Mouse (Mus musculus): ENCODE data around the gene Zfp867.
A peak's percentile ranks its signal among the peaks of the same experiment; 100 is the strongest.

Gene Zfp867

DNA sequence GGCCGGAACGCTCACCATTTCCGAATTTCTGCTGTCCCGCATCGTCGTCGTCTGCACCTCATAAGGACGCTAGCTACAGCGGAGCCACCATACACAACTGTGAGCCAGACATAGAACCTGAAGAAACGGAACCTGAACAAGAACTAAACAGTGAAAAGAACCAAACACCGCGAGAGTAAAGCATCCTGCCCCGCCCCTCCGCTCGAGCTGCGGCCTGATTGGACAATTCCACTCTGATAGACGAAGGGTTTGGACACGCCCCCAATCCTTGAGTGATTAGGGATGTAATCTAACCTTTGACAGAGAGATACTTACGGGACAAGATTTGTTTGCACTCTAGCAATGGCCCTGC, at the start of gene Zfp867:
Gene Zfp867 (minus strand): TSS at position 149 of the 352 bp plus-strand sequence.
- no peak for DNase-seq (ENCODE audit: extremely low read depth, low read depth)

DNA sequence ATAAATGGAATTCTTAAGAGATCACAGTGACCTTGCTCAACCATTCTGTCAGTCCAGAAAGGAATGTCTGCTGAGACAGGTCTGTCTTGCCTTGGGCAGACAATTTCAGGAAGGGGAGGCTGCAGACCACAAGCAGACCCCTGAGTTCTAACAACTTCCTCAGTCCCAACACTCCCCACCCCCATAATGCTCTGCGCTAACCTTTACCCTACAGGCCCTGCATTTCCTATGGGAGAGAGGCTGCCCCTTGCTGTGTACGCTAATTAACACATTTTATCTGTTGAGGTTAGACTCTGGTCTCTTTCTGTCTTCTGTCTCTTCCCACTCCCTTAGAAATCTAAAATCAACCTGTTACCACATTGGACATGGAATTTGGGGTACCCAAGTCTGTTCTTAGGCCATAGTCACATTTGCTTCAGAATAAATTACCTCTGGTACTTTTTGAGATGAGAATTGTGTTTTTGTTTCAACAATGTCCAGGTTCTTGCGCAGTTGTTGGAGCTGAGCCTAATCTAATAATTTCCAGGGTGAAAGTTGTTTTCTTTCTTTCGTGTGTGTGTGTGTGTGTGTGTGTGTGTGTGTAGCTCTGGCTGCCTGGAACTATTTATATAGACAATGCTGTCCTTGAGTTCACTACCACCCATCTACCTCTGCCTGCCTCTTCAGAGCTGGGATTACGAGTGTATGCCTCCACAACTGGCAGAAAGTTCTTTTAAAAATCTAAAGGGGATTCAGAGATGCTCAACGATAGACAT, 47.6 kb upstream of the Zfp867 start:
- DNase-seq (ENCODE audit: extremely low read depth, low read depth): no peak

DNA sequence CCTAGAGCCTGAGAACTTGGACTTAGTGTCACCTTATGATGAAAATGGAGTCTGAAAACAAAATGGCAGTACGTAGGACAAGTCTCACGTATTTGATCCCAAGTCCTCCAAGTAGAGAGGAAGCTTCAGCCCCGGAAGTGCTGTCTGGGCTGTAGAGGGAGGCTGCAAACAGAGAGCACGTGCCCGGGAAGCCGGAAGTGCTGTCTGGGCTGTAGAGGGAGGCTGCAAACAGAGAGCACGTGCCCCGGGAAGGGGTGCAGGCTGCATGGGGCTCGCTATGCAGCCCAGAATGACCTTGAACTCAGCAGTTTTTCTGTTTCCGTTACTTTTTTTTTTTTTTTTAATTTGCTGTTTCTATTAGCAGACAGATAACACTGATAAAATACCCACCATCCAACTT, 46.0 kb upstream of the Zfp867 start:
- DNase-seq (ENCODE audit: extremely low read depth, low read depth): no peak

DNA sequence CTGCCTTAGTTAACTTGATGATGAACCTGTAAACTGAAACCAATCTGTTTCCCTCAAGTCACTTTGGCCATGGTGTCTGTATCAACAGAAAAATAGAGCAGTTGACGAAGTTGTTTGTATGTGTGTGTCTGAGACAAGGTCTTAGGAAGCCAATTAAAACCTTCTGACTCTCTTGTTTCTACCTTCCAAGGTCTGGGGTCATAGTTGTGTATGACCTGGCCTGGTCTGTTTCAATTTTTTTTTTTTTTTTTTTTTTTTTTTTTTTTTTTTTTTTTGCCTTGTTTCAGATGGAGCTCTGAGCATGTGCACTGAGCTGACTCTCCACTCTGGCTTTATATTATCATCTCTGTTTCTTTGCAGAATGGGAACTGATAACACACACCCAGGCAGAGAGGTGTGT, 45.2 kb upstream of the Zfp867 start:
- DNase-seq (ENCODE audit: extremely low read depth, low read depth): no peak

DNA sequence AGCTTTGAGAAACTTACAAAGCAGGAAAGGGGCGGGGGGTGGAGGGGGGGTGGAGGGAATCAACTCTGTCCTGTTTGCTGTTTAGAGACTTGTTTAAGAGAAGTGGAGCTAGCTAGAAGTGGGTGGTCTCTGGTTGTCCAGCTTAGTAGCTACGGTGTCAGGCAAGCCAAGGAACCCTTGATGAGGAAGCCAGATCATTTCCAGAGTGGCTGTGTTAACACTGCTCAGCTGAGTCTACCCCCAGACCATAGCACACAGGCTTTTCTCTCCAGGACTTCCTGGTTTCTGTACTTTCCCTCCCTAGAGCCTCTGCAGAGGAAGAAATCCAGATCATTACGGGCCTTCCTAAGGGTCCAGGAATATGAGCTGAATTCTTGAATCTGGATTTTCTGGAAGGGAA, 42.5 kb upstream of the Zfp867 start:
- DNase-seq (ENCODE audit: extremely low read depth, low read depth): no peak

DNA sequence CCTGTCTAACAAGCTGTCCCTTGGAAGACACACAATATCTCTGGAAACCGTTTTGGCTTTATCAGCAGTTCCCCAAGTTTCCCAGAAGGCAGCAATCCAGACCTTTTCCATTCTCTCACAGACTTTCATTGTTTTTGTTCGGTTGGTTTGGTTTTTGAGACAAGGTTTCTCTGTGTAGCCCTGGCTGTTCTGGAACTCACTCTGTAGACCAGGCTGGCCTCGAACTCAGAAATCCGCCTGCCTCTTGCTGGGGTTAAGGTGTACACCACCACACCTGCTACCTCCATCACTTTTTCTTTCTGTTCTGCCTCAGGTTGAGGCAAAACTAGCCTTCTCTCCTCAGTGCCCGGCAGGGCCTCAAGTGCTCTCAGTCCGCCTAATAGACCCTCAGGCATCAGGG, 42.1 kb upstream of the Zfp867 start:
- DNase-seq (ENCODE audit: extremely low read depth, low read depth): no peak

DNA sequence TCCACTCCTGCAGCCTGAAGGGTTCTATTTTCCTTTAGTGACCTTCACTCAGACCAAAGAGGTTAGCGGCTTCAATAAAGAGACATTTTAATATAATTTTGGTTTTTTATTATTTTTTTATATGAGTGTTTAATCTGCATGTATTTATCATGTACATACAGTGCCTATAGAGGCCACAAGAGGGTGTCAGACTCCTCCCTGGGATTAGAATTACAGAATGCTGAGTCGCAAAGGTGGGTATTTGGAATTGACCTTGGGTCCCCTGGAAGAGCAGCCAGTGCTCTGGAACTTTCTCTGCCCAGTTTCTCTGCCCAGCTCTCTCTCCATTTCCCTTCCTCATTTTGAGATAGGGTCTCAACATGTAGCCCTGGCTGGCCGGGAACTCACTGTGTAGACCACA, 41.3 kb upstream of the Zfp867 start:
- DNase-seq (ENCODE audit: extremely low read depth, low read depth): no peak

DNA sequence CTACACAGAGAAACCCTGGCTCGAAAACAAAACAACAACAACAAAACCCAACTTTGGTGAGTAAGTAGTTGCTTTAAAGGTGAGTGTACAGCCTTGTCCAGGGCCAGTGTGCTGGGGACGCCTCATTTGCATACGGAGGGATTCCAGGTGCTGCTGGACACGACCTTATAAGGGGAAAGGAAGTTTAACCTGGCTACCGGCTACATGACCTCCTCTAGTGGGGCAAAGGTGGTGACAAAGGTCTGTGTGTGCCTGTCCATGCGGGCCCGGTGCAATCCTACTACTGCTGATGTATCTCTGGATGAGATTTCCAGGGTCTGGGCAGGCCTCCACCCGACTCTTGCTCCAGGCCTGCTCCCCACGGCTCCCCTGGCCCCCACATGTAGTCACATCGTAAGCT, 40.5 kb upstream of the Zfp867 start:
- DNase-seq (ENCODE audit: extremely low read depth, low read depth): no peak

DNA sequence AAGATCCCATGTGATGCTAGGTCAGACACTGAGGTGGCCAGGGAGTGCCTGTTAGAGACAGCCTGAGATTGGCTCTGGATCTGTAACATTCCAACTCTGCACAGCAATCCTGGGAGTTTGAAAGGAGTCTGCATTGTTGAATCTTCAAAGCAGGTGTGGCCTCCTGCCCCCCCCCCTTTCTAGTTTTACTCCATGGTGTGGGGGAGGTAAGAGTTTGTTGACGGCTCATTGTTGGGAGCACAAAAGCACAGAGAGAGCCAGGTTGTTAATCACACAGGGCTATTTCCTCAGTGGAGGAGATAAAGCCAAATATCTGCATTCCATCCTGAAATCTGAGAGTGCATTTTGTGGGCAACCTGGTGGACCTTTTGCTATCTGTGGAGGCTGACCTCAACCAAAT, 39.3 kb upstream of the Zfp867 start:
- DNase-seq (ENCODE audit: extremely low read depth, low read depth): no peak

DNA sequence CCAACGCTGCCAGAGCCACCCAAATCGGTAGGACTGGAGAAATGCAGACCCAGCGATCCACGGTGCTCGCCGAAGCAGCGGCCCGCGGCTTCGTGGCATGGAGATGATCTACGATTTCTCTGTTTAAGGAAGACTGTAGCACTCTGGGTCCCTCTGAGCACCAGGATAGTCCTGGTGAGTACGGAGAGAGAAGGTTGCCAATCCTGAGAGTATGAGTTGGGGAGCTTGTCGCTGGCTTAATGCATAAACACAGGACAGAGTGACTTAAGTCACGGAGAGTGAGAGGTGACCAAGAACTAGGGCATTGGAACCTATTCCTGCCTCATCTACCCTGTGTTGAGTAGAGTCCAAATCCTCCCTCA, 34.4 kb upstream of the Zfp867 start:
- DNase-seq (ENCODE audit: extremely low read depth, low read depth): no peak

DNA sequence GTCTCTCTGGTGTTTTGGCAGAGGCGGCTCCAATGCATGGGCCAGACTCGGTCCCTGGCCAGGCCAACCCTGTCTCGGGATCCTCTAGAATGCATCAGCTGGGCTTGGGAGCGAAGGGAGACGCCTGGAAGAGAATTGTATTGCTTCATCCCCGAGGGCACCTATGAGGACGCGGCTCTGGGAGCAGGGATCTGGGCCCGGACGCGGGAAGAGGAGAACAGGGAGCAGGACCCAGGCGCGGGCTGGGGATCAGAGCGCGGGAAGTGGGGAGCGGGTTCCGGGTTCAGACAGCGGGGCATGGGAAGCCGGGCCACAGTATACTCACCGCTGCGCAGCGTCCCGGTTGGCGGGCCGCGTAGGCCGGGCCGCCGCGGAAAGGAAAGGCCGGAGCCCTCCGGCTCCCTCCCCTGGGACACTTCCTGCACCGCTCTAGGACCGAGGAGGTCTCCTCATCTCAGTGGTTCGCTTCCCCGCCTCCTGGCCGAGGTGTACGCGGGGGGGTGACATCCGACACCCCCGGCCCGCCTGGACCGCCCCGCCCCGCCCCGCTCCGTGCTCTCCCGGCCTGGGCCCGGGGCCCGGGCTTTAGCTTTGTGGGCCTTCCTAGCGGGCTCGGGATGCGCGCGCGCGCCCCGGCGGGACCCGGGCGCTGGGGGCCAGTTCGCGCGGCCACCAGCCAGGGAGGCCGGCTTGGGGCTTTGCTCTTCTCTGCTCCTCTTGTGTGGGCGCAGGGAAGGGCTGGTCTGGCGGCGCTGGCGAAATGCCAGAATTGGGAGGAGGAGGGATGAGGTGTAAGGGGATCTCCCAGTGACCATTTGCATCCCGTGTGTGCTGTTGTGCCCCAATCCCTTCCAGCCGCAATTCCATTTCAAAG, 33.8 kb upstream of the Zfp867 start:
- peak; percentile 66 for DNase-seq (ENCODE audit: extremely low read depth, low read depth)

DNA sequence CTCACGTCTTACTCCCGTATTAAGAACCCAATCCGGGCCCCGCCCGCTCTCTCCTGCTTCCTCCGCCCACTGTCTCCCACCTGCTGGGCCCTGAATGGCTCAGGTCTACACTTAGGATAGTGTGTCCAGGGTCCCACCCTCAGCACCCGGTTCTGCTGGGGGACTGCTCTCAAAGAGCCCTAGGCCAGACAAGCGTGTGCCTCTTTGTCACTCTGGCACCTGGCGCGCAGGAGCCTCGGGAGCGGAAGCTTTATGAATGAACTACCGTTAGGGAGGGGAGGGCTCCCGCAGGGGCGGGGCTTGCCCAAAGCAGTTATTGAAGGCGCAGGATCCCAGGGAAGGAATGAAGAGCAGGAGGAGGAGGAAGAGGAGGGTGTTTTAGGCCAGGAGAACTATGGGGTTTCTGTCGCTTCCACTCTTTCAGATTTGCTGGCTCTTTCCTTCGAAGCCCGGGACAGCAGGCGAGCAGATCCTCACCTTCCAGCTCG, 33.1 kb upstream of the Zfp867 start:
- peak; percentile 61 for DNase-seq (ENCODE audit: extremely low read depth, low read depth)

DNA sequence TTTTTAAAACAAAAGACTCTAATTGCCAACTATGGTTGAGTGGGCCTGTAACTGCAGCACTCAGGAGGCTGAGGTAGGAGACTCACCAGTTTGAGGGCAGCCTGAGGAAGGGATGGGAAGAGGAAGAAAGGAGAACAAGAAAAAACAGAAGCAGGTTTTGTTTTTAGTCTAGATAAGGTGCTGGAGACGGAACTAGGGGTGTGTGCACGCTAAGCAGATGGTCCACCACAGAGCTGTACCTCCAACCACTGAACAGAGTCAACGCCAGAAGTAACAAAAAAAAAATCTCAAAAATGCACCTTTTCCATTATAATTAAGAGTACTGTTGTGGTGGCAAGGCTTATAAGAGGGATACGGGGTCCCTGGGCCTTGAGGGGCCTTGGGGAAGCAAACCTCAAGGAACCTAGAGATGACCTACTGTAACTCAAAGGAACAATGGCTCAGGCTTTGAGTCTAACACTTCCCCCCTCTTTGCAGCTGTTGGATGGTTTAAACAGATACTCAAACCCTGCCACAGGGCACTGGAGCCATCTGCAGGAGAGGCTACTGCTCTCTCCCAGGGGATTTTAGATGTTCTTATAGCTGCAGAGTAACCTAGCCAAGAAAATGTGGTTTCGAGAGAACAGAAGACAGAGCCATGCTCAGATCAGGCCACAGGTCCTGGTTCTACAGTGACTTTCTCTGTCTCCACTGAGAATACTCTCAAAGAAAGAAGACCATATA, 29.9 kb upstream of the Zfp867 start:
- DNase-seq (ENCODE audit: extremely low read depth, low read depth): peak; percentile 68

DNA sequence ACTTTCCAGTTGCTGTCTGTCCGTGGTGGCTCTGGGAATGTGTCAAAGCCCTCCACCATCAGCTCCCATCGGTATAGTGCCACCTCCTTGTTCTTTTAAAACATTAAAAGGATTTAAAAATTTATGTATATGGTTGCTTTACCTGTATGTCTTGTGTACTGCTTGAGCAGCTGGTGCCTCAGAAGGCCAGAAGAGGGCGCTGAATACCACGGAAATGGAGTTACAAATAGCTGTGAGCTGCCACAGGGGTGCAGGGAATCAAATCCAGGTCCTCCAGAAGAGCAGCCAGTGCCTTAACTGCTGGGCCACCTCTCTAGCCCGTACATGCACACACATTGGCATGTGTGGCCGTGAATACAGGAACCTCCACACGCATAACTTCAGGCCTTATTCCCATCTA, 25.5 kb upstream of the Zfp867 start:
- no peak for DNase-seq (ENCODE audit: extremely low read depth, low read depth)

DNA sequence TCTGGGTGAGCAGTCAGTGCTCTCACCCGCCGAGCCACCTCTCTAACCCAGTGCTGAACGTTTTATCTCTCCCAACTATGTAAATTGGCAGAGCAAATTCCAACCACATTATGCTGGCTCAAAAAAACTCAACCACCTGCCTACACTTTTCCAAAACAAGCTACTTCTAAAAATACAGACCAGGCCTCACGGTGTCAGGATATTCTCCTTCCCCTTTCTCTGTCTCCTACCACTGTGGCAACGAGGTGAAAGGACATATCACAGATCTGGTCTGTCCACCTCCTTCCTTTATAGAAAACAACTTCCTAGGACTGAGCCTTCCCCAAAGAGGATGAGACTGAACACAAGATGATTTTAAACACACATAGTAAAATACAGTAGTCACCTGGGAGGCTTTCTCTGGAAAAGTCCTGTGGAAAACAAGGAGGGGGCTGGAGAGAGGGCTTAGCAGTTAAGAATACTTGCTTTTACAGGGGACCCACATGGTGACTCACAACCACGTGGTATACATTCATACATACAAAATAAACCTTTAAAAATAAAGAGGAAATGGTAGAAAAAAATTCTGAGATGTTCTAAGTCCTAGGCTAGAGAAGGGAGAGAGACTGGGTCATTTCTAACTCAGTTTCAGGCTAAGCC, 24.5 kb upstream of the Zfp867 start:
- DNase-seq (ENCODE audit: extremely low read depth, low read depth): no peak

DNA sequence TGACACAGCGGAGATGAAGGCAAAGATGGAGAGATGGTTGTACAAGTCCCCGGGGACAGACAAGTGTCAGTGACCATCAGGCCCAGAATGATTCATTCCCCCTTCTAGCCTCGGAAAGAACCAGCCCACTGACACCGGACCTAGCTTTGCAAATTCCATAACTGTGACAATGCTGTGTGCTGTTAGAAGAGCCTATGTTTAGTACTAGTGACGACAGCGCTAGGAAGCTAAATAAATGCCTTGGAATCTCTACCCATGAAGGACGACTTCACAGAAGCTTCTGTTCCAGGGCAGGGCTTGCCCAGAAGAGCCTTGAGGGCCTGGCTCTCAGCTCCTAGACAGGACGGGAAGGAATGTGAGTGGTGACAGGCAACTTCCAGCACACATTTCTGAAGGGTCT, 13.9 kb upstream of the Zfp867 start:
- DNase-seq (ENCODE audit: extremely low read depth, low read depth): no peak

DNA sequence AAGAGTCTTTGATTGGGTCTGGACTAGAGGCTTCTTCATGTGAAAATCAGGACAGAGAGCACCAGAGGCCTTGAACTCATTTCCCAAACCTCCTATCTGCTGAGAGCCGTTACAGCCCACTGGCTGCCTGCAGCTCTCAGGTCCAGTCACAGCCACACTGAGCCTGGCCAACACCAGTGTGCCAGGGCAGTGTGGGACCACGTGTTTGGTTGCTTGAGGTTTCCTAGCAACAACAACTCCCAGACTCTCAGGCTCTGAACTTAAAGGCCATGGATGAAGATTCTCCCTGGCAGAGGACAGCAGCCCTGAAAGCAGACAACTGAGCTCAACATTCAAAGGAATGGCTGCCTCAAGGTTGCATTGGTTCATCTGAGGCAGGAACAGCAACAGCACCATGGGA, 13.4 kb upstream of the Zfp867 start:
- no peak for DNase-seq (ENCODE audit: extremely low read depth, low read depth)

DNA sequence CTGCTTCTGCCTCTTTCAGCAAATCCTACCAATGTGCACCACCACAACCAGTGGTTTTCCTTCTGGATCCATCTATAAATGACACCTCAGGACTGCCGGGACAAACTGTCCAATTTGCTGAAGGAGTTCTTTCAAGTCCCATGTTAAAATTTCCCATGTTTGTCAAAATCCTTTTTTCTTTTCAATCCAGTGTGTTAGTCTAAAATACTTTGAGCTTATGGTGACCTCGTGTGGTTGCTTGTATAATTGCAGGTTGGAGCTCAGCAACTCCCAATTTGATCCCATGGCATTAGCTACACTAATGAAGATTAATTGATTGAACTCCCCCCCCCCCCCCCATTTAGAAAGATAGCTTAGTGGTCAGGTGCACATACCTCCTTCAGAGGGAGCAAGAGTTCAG, 10.9 kb upstream of the Zfp867 start:
- peak; percentile 19 for DNase-seq (ENCODE audit: extremely low read depth, low read depth)

DNA sequence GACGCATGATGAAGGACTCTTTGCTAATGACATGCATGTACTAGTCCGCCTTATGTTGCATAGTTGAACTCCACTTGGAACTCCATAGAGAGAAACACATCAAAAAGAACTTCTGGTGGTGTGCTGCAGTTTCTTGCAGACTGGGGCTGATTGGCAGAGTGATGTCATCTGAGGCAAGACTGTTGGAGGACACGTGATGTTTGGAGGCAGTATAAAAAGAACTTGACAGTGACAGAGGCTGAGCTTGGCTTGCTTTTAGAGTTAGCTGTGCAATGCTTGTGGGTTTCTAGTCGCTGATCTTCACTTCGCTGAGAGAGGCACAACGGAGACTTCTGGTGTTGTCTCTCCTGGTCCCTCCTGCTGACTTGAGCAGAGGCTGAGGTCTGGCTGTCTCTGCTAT, 5.0 kb upstream of the Zfp867 start:
- no peak for DNase-seq (ENCODE audit: extremely low read depth, low read depth)

DNA sequence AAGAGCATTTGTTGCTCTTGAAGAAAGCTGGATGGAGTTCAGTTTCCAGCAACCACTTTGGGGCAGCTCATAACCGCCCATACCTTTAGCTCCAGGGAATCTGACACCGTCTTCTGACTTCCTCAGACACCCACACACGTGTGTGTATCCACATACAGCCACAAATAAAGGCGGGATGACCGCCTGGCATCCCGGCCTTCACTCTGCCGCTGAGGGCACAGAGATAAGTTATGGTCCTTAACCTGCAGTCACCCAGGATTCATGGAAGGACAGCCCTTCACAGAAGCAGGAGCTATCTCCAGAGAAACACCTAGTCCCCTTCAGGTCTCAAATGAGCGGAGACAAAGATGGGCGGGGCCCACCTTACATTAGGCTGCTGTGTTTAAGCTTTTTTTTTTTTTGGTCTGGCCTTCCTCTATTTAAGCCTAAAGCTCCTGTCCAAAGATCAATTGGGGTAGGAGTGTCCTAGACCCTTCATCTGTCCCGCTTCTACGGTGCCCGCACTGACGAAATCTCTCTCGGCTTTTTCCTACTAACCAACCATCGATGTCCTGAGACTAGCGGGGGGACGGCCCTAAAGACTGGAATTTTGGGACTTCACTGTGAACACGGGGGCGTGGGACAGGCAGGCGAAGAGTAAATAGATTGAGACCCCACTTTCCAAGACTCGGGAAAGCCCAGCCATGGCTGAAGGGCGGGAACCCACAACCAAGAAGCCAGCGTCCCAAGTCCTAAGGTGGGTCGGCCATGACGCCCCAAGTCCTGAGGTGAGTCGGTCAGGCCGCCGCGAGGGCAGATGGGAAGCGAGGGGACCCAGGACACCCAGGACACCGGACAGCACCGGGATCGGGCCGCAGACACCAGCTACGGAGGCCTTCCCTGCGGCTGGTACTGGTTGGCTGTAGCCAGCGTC, 605 bp downstream of the Zfp867 start:
- DNase-seq (ENCODE audit: extremely low read depth, low read depth): no peak

DNA sequence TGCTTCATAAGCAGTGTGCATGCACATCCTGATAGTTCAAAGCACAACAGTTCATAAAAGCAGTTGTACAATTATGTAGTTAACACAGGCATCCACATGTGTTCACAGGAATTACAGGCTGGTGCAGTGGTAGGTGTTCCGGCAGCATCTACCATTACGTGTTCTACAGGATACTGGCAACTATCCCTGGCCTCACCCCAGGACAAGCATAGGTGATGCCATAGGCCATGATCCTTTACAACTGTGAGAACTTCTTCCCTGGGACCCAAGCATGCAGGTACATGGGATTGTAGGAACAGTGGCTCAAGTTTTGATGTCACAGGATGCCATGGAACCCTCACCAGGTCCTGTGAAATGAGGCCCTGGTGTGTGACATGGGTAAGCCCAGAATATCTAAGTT, 11.8 kb downstream of the Zfp867 start:
- DNase-seq (ENCODE audit: extremely low read depth, low read depth): no peak
